Mouse (Mus musculus): Measurements from ENCODE around the gene Mylpf. TPM values are rescaled to one million over a fixed set of nuclear protein-coding genes. Genes with fewer than 3 reads are reported as not detected.
A peak's percentile ranks its signal among the peaks of the same experiment; 100 is the strongest.

The Mylpf gene
- total RNA-seq, 1 experiment, result 498 TPM

DNA sequence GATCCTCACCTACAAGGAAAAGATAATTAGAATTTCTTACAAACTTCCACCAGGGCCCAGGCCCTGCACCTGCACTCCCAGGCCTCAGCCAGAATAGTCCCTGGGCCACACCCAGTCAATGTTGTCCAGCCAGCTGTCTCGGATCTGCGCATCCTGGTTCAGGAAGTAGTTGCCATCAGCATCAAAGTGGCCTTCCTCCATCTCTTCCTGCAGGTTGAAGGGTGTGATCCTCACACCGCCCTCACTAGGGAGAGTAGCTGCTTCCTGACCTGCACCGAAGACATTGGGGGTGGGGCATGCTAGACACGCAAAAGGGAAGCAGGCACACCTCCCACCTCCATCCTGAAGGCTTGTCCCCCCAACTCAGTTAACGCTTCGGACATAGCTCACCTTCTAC lies 14.1 kb upstream of the Mylpf start:
- H3K27ac ChIP-seq (ENCODE audit: insufficient read depth, low read depth, low read length, poor library complexity, severe bottlenecking), result peak overlapping the region; percentile 93; the same call in 1 of the 2 replicates
- DNase-seq (ENCODE audit: low read depth, low spot score), result no peak
- peak overlapping the region; percentile 92 for H3K9ac ChIP-seq (ENCODE audit: insufficient read depth, low read depth, low read length, poor library complexity, severe bottlenecking)
- peak overlapping the region; percentile 87 to 89 for H3K4me3 ChIP-seq (ENCODE audit: insufficient read depth in 1 of 2, low read depth in 1 of 2, low read length in 2 of 2, poor library complexity in 1 of 2, severe bottlenecking in 1 of 2)
- H3K36me3 ChIP-seq (ENCODE audit: control insufficient read depth, insufficient read depth, low read length, poor library complexity, severe bottlenecking), result peaks cover 61% of the 10 kb centered on the region
- no peak for TF ChIP-seq CHD2 (IDR thresholded peaks at IDR 0.05; ENCODE audit: low read depth, low read length)
- TF ChIP-seq ZNF384 (IDR thresholded peaks at IDR 0.05; ENCODE audit: low read depth, low read length), result no peak
- TF ChIP-seq ZC3H11A (IDR thresholded peaks at IDR 0.05; ENCODE audit: borderline replicate concordance, low read depth, low read length), result no peak
- no peak for TF ChIP-seq HCFC1 (IDR thresholded peaks at IDR 0.05; ENCODE audit: borderline replicate concordance, insufficient read depth, low read length)
- TF ChIP-seq MAFK (IDR thresholded peaks at IDR 0.05; ENCODE audit: insufficient read depth, low read depth, low read length), result no peak
- peaks cover 4 to 19% of the 10 kb centered on the region in 2 experiments; a peak in 3 of 4 replicates for H3K4me1 ChIP-seq (ENCODE audit: control insufficient read depth in 2 of 2, insufficient read depth in 2 of 2, low read length in 2 of 2, poor library complexity in 1 of 2)
- in situ Hi-C loops (cut with MboI; ENCODE audit: low sequenced_read_pairs in 2 of 2, unreplicated experiment in 2 of 2), result no loop called here
- H3K9me3 ChIP-seq (ENCODE audit: control insufficient read depth, insufficient read depth, low read depth, low read length), result no peaks in the 10 kb centered on the region

DNA sequence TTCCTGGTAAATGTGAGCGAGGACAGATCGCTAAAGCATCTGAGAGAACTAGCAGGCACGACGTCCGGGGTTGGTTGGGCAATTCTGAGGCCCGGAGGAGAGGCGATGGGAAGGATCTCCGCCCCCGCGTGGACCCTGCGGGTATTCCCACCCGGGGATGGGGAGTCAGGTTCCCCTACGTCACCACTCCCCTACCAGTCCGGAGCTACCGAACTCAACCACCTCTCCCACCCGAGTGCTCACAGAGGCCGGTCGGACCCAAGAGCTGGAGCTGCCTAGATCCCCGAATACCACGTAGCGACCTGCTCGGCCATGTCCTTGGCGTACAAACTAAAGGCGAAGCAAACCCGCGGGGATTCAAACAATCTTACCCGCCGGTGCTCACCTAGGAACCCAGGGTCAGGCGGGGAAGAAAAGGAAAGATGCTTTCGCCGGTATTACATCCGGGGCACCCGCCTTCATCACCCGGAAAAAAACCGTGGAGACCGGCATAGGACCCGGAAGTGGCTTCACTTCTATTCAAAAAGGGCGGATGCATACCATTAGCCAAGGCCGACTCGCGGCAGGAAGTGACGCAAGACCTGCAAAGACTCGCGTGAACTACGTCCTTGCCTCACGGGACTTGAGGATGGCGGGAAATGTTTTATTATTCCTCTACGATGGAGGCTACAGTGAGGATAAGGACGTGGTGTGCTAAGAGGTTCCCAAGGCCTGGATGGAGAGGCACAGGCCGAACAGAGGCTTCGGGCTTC lies 13.0 kb upstream of the Mylpf start, which contains the start of gene Cd2bp2:
TSS of gene Cd2bp2 (minus strand) at position 507 of the 752 bp plus-strand sequence.
- peaks cover 69% of the 10 kb centered on the region for H3K36me3 ChIP-seq (ENCODE audit: control insufficient read depth, insufficient read depth, low read length, poor library complexity, severe bottlenecking)
- no peaks in the 10 kb centered on the region for H3K9me3 ChIP-seq (ENCODE audit: control insufficient read depth, insufficient read depth, low read depth, low read length)
- H3K27ac ChIP-seq (ENCODE audit: insufficient read depth, low read depth, low read length, poor library complexity, severe bottlenecking), result peak within 1 kb of the TSS; percentile 96
- TF ChIP-seq ZC3H11A (IDR thresholded peaks at IDR 0.05; ENCODE audit: borderline replicate concordance, low read depth, low read length) (0 out of 2 replicates have a peak, but pooled peaks have one; percentile 19), HCFC1 (IDR thresholded peaks at IDR 0.05; ENCODE audit: borderline replicate concordance, insufficient read depth, low read length) (peak; percentile 86), CHD2 (IDR thresholded peaks at IDR 0.05; ENCODE audit: low read depth, low read length) (peak; percentile 93), ZNF384 (IDR thresholded peaks at IDR 0.05; ENCODE audit: low read depth, low read length) (no peak; the same call in 1 of the 2 replicates)
- peaks cover 4 to 22% of the 10 kb centered on the region in 2 experiments; a peak in 3 of 4 replicates for H3K4me1 ChIP-seq (ENCODE audit: control insufficient read depth in 2 of 2, insufficient read depth in 2 of 2, low read length in 2 of 2, poor library complexity in 1 of 2)
- peak; percentile 92 for DNase-seq (ENCODE audit: low read depth, low spot score)
- peak within 1 kb of the TSS; percentile 97 for H3K9ac ChIP-seq (ENCODE audit: insufficient read depth, low read depth, low read length, poor library complexity, severe bottlenecking)
- in situ Hi-C loops (cut with MboI; ENCODE audit: low sequenced_read_pairs in 2 of 2, unreplicated experiment in 2 of 2), result no loop called here
- peak within 1 kb of the TSS; percentile 87 to 89 for H3K4me3 ChIP-seq (ENCODE audit: insufficient read depth in 1 of 2, low read depth in 1 of 2, low read length in 2 of 2, poor library complexity in 1 of 2, severe bottlenecking in 1 of 2)

DNA sequence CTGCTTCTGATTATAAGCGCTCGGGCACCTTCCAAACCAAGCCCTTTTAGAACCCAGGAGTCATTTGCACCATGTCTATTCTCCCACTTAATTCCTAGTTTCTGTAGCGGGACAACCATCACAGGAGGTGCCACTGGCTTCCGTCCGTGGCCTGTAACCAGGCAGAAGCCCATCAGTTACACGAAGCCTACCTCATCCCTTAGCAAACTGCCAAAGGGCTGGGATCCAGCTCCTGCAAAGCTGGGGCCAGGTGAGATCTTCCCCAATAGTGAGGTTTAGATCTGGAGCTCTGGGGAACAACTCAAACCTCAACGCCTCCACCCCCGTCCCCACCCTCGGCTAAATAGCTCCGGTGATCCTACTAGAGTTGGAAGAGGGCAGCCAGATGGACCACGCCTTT lies 12.2 kb upstream of the Mylpf start:
- H3K4me3 ChIP-seq (ENCODE audit: insufficient read depth in 1 of 2, low read depth in 1 of 2, low read length in 2 of 2, poor library complexity in 1 of 2, severe bottlenecking in 1 of 2), result peak overlapping the region; percentile 87 to 89
- in situ Hi-C loops (cut with MboI; ENCODE audit: low sequenced_read_pairs in 2 of 2, unreplicated experiment in 2 of 2), result no loop called here
- no peaks in the 10 kb centered on the region for H3K9me3 ChIP-seq (ENCODE audit: control insufficient read depth, insufficient read depth, low read depth, low read length)
- no peak for DNase-seq (ENCODE audit: low read depth, low spot score)
- peaks cover 72% of the 10 kb centered on the region for H3K36me3 ChIP-seq (ENCODE audit: control insufficient read depth, insufficient read depth, low read length, poor library complexity, severe bottlenecking)
- peaks cover 4 to 22% of the 10 kb centered on the region in 2 experiments; a peak in 3 of 4 replicates for H3K4me1 ChIP-seq (ENCODE audit: control insufficient read depth in 2 of 2, insufficient read depth in 2 of 2, low read length in 2 of 2, poor library complexity in 1 of 2)
- peak overlapping the region; percentile 96 for H3K27ac ChIP-seq (ENCODE audit: insufficient read depth, low read depth, low read length, poor library complexity, severe bottlenecking)
- peak overlapping the region; percentile 97 for H3K9ac ChIP-seq (ENCODE audit: insufficient read depth, low read depth, low read length, poor library complexity, severe bottlenecking)
- TF ChIP-seq ZNF384 (IDR thresholded peaks at IDR 0.05; ENCODE audit: low read depth, low read length), result no peak
- TF ChIP-seq HCFC1 (IDR thresholded peaks at IDR 0.05; ENCODE audit: borderline replicate concordance, insufficient read depth, low read length), result no peak
- TF ChIP-seq MAFK (IDR thresholded peaks at IDR 0.05; ENCODE audit: insufficient read depth, low read depth, low read length), result no peak
- no peak for TF ChIP-seq ZC3H11A (IDR thresholded peaks at IDR 0.05; ENCODE audit: borderline replicate concordance, low read depth, low read length)

DNA sequence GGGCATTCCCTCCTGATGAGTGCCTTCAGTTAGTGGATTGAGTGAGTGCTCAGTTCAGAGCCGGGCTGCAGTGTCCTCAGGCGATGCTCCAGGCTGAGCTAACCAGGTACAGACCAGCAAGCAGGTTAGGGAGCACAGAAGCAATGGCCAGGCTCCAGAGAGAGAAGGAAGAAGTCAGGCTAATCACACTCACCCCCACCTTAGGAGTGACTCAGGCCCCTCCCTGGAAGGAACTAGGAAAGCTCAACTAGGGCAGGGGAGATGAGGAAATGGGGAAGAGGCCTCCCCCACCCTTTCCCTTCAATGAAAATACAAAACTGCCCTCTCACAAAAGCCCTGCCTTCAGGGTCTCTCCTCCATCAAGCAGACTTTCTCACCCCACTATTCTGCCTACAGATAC lies 2.1 kb upstream of the Mylpf start:
- H3K9ac ChIP-seq (ENCODE audit: insufficient read depth, low read depth, low read length, poor library complexity, severe bottlenecking), result peak overlapping the region; percentile 97
- in situ Hi-C loops (cut with MboI; ENCODE audit: low sequenced_read_pairs in 2 of 2, unreplicated experiment in 2 of 2), result no loop called here
- peaks cover 20% of the 10 kb centered on the region for H3K36me3 ChIP-seq (ENCODE audit: control insufficient read depth, insufficient read depth, low read length, poor library complexity, severe bottlenecking)
- H3K27ac ChIP-seq (ENCODE audit: insufficient read depth, low read depth, low read length, poor library complexity, severe bottlenecking), result 0 out of 2 replicates have a peak overlapping the region, but pooled peaks have one; percentile 8
- no peak for DNase-seq (ENCODE audit: low read depth, low spot score)
- H3K9me3 ChIP-seq (ENCODE audit: control insufficient read depth, insufficient read depth, low read depth, low read length), result no peaks in the 10 kb centered on the region
- TF ChIP-seq CHD2 (IDR thresholded peaks at IDR 0.05; ENCODE audit: low read depth, low read length), result no peak
- no peak for TF ChIP-seq ZC3H11A (IDR thresholded peaks at IDR 0.05; ENCODE audit: borderline replicate concordance, low read depth, low read length)
- TF ChIP-seq MAFK (IDR thresholded peaks at IDR 0.05; ENCODE audit: insufficient read depth, low read depth, low read length), result no peak
- H3K4me3 ChIP-seq (ENCODE audit: insufficient read depth in 1 of 2, low read depth in 1 of 2, low read length in 2 of 2, poor library complexity in 1 of 2, severe bottlenecking in 1 of 2), result peak overlapping the region; percentile 93 to 94
- peaks cover 6 to 24% of the 10 kb centered on the region in 2 experiments for H3K4me1 ChIP-seq (ENCODE audit: control insufficient read depth in 2 of 2, insufficient read depth in 2 of 2, low read length in 2 of 2, poor library complexity in 1 of 2)
